Comparison of ENCODE assay signal across 8 mouse cellular contexts in the genomic region with DNA sequence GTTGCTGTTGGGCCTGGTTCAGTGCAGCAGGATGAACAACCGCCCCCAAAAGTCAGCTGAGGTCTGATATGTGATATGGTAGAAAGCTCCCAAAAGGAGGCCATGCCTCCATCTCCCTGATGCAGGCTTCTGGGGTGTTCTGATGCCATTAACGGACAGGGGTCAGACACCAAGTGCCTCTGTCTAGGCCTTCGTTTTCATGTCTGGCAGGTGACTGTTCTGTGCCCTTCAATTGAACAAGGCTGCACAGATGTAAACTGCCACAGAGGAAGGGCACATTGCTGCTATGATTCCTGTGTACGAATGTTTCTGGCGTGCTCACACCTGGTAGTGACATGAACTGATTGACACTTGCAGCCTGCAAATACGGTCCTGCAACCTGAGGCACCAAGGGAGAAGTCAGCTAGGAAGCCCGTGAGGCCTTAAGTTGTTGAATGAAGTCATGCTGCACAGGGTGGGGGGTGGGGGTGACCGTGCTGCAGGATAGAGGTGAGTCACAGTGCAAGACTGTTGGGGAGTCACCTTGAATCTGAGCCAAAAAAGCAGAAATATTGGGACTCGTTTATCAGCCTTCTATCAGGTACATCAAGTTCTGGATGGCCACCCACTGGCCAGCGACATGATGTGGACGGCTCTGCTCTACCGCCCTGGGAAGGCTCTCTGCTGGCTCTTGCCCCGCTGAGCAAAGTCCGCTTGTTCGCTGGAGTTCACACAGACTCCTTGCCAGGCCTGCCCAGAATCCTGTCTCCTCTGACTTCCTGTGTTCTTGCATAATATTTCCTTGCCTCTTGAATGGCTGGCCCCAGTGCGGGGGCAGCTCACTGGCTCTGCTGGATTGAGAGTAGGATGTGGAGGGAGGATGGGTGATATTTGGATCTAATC. TPM values are rescaled to one million over a fixed set of nuclear protein-coding genes. Genes with fewer than 3 reads are reported as not detected.
A peak's percentile ranks its signal among the peaks of the same experiment; 100 is the strongest.
DNase-seq lines count a peak whose midpoint lies in the region; ATAC-seq lines count a peak whose summit lies in the region.

No protein-coding gene starts in this region.

- no peak for ATAC-seq in embryonic facial prominence, embryonic 15.5 days (ENCODE audit: insufficient number of reproducible peaks, low FRiP score, low TSS enrichment, low read depth)
- peak; percentile 95 for ATAC-seq in intestine, embryonic 15.5 days
- peak; percentile 79 for ATAC-seq in liver, embryonic 15.5 days (ENCODE audit: insufficient read depth)
- no peak for ATAC-seq in forebrain, embryonic 13.5 days

- no peaks in the 10 kb centered on the region for H3K36me3 ChIP-seq in embryonic facial prominence, embryonic 15.5 days
- H3K36me3 ChIP-seq in intestine, embryonic 15.5 days = no peaks in the 10 kb centered on the region
- H3K36me3 ChIP-seq in liver, embryonic 15.5 days (replicated peaks) = no peaks in the 10 kb centered on the region
- no peaks in the 10 kb centered on the region for H3K36me3 ChIP-seq in forebrain, embryonic 13.5 days (ENCODE audit: poor library complexity, severe bottlenecking)

- WGBS in embryonic facial prominence, embryonic 15.5 days = 57% methylated on average over 16 of the region's 16 CpGs
- 48% methylated on average over 16 of the region's 16 CpGs for WGBS in intestine, embryonic 15.5 days
- WGBS in liver, embryonic 15.5 days (ENCODE audit: insufficient replicate concordance) = 28% methylated on average over 16 of the region's 16 CpGs
- WGBS in forebrain, embryonic 13.5 days = 81% methylated on average over 16 of the region's 16 CpGs

- H3K4me1 ChIP-seq in embryonic facial prominence, embryonic 15.5 days = peaks cover 6% of the 10 kb centered on the region
- peaks cover 11% of the 10 kb centered on the region for H3K4me1 ChIP-seq in intestine, embryonic 15.5 days (replicated peaks)
- peaks cover 46% of the 10 kb centered on the region for H3K4me1 ChIP-seq in liver, embryonic 15.5 days (replicated peaks)
- no peaks in the 10 kb centered on the region for H3K4me1 ChIP-seq in forebrain, embryonic 13.5 days

- H3K4me2 ChIP-seq in embryonic facial prominence, embryonic 15.5 days (replicated peaks) = no peak overlapping the region
- H3K4me2 ChIP-seq in intestine, embryonic 15.5 days (replicated peaks) = no peak overlapping the region
- peak overlapping the region; percentile 24 for H3K4me2 ChIP-seq in liver, embryonic 15.5 days
- no peak overlapping the region for H3K4me2 ChIP-seq in forebrain, embryonic 13.5 days

- no peak overlapping the region for H3K9ac ChIP-seq in embryonic facial prominence, embryonic 15.5 days
- no peak overlapping the region for H3K9ac ChIP-seq in intestine, embryonic 15.5 days
- no peak overlapping the region for H3K9ac ChIP-seq in liver, embryonic 15.5 days
- H3K9ac ChIP-seq in forebrain, embryonic 13.5 days = no peak overlapping the region

- H3K4me3 ChIP-seq in embryonic facial prominence, embryonic 15.5 days (replicated peaks) = no peak overlapping the region
- H3K4me3 ChIP-seq in intestine, embryonic 15.5 days (replicated peaks) = no peak overlapping the region
- H3K4me3 ChIP-seq in liver, embryonic 15.5 days (replicated peaks) = no peak overlapping the region
- no peak overlapping the region for H3K4me3 ChIP-seq in forebrain, embryonic 13.5 days

- peak; percentile 73 for DNase-seq in ovary, adult 18-20 months (ENCODE audit: low spot score)
- DNase-seq in ovary, postnatal 10 days (ENCODE audit: low spot score) = no peak
- peak; percentile 84 for DNase-seq in testis, postnatal 14 days (ENCODE audit: low spot score)
- DNase-seq in cerebellum, postnatal 4 days (ENCODE audit: low spot score in 2 of 2) = no peak

- no peaks in the 10 kb centered on the region for H3K9me3 ChIP-seq in embryonic facial prominence, embryonic 15.5 days (replicated peaks)
- no peaks in the 10 kb centered on the region for H3K9me3 ChIP-seq in intestine, embryonic 15.5 days
- no peaks in the 10 kb centered on the region for H3K9me3 ChIP-seq in liver, embryonic 15.5 days (replicated peaks)
- no peaks in the 10 kb centered on the region for H3K9me3 ChIP-seq in forebrain, embryonic 13.5 days (replicated peaks)

- H3K27ac ChIP-seq in embryonic facial prominence, embryonic 15.5 days (replicated peaks) = peak overlapping the region; percentile 30; the same call in 1 of the 2 replicates
- peak overlapping the region; percentile 18; the same call in 1 of the 2 replicates for H3K27ac ChIP-seq in intestine, embryonic 15.5 days
- H3K27ac ChIP-seq in liver, embryonic 15.5 days (replicated peaks) = peak overlapping the region; percentile 29; the same call in 1 of the 2 replicates
- no peak overlapping the region for H3K27ac ChIP-seq in forebrain, embryonic 13.5 days

- H3K27me3 ChIP-seq in embryonic facial prominence, embryonic 15.5 days = no peaks in the 10 kb centered on the region
- H3K27me3 ChIP-seq in intestine, embryonic 15.5 days (replicated peaks) = no peaks in the 10 kb centered on the region
- H3K27me3 ChIP-seq in liver, embryonic 15.5 days = no peaks in the 10 kb centered on the region
- H3K27me3 ChIP-seq in forebrain, embryonic 13.5 days = no peaks in the 10 kb centered on the region

RNA-seq across cellular contexts. Expression of a gene that starts 16.1 kb away (rescaled TPM):
- polyA plus RNA-seq in embryonic facial prominence, embryonic 15.5 days (2015; fragmentation: Nextera tagmentation; extraction: Ambion mirVana) = 6.0 and 9.8 TPM in 2 replicates
- 3.8 and 4.0 TPM in 2 replicates for polyA plus RNA-seq in intestine, embryonic 15.5 days (2015; fragmentation: Nextera tagmentation; extraction: Ambion mirVana)
- polyA plus RNA-seq in liver, embryonic 15.5 days (2015; fragmentation: Nextera tagmentation; extraction: Ambion mirVana) = 2.6 and 2.8 TPM in 2 replicates
- 3.2 and 3.5 TPM in 2 replicates for polyA plus RNA-seq in forebrain, embryonic 13.5 days (2015; fragmentation: Nextera tagmentation; extraction: Ambion mirVana)

Comparison
In these comparisons a context has a peak if more than half of its experiments do, and no peak if none do; other contexts are left out.
1. DNase-seq: peak in ovary, adult 18-20 months (single experiment) and testis, postnatal 14 days (single experiment); none in ovary, postnatal 10 days (single experiment) and cerebellum, postnatal 4 days (0 of 2).
2. ATAC-seq: peak in intestine, embryonic 15.5 days (single experiment) and liver, embryonic 15.5 days (single experiment); none in embryonic facial prominence, embryonic 15.5 days (single experiment) and forebrain, embryonic 13.5 days (single experiment).